Mouse (Mus musculus) midbrain, embryonic 14.5 days (tissue): ENCODE measurements around the gene Nub1. TPM values are rescaled to one million over a fixed set of nuclear protein-coding genes. Genes with fewer than 3 reads are reported as not detected.

ENCODE experiments used
- ATAC-seq: fragments of 200-750 bp; cut with Nextera tagmentation; 2 replicates; pipeline ENCODE4 v1.8.0; 2017; ENCODE audit warnings: moderate number of reproducible peaks, moderate library complexity; ENCODE audit not compliant: low FRiP score, low TSS enrichment
- DNase-seq: peaks from one replicate; pipeline ENCODE4 v3.0.0-alpha.2; 2015
- H3K27ac ChIP-seq: fragments of 300-500 bp; sonication (generic); replicated peaks from 2 replicates; pipeline ENCODE4 v1.5.1; 2014; ENCODE audit warnings: mild to moderate bottlenecking, low read depth, low read length, moderate library complexity
- H3K27me3 ChIP-seq: fragments of 300-500 bp; sonication (generic); 2 replicates; pipeline ENCODE4 v1.6.1; 2014; ENCODE audit warnings: low read length, control low read depth, mixed read lengths; ENCODE audit not compliant: control insufficient read depth, insufficient read depth
- H3K36me3 ChIP-seq: fragments of 300-500 bp; sonication (generic); 2 replicates; pipeline ENCODE4 v1.6.1; 2014; ENCODE audit warnings: low read length, control low read depth; ENCODE audit not compliant: control insufficient read depth, insufficient read depth
- H3K4me1 ChIP-seq: fragments of 300-500 bp; sonication (generic); 2 replicates; pipeline ENCODE4 v1.6.1; 2014; ENCODE audit warnings: mild to moderate bottlenecking, antibody characterized with exemption, low read length, control low read depth; ENCODE audit not compliant: control insufficient read depth, insufficient read depth
- H3K4me2 ChIP-seq: fragments of 300-500 bp; sonication (generic); 2 replicates; pipeline ENCODE4 v1.6.1; 2014; ENCODE audit warnings: mild to moderate bottlenecking, low read length, moderate library complexity
- H3K4me3 ChIP-seq: fragments of 300-500 bp; sonication (generic); replicated peaks from 2 replicates; pipeline ENCODE4 v1.5.1; 2014; ENCODE audit warnings: low read depth, low read length
- H3K9ac ChIP-seq: fragments of 300-500 bp; sonication (generic); replicated peaks from 2 replicates; pipeline ENCODE4 v1.6.1; 2014; ENCODE audit warnings: mild to moderate bottlenecking, low read length, moderate library complexity
- H3K9me3 ChIP-seq: fragments of 300-500 bp; sonication (generic); 2 replicates; pipeline ENCODE4 v1.6.1; 2016; ENCODE audit warnings: low read length, control low read depth, mixed read lengths; ENCODE audit not compliant: control insufficient read depth
- WGBS: fragments of 180-500 bp; shearing (Covaris S2); extraction: QIAGEN DNeasy Blood & Tissue Kit; methylation state at CpG from one replicate; pipeline ENCODE4 v1.1.7; 2014; 5-methylcytosine and 5-hydroxymethylcytosine counted together
- polyA plus RNA-seq: library from polyadenylated mRNA; unstranded; fragments of >200 nt; fragmentation: Nextera tagmentation; extraction: Ambion mirVana; gene quantifications from 2 replicates; pipeline ENCODE4 v1.2.1, GENCODE M21; 2014

Nub1 gene
- polyA plus RNA-seq, 1 experiment from 2014 or later: 54.1 TPM

DNA sequence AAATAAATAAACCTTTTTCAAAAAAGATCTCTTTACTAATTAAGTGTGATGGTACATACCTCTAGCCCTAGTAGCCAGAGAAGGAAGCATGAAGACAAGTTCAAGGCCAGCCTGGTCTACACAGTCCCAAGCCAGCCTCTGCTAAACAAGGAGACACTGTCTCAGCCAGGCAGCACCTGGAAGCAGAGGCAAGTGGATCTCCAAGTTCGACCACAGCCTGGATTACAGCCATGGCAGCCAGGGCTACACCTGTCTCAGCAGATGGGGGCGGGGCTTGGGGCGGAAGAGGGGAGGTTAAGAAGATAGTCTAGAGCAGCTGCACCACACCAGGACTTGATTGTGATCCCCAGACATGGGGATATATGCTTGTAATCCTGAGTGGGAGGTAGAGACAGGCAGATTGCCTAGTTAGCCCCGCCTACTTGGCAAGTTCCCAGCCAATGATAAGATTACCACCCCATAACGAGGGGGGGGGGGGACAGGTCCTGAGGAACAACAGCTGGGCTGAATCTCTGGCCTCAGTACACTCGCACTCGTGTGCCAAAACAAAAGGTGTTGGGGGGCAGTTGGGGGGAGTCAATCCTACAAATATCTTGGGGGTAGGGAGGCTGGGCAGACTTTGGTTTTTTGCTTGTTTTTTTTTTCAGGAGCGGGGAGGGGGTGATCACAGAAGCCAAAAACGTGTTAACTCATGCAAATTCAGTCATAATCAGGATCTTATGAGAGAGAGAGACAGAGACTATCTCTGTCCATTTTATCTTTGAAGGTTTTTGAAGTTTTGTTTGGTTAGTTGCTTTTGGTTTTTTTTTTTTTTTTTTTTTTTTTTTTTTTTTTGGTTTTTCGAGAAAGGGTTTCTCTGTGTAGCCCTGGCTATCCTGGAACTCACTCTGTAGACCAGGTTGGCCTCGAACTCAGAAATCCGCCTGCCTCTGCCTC lies 41.8 kb downstream of the Nub1 start:
- H3K9me3 ChIP-seq: no peaks in the 10 kb centered on the region
- peak; percentile 38 for DNase-seq
- H3K36me3 ChIP-seq: no peaks in the 10 kb centered on the region
- H3K27me3 ChIP-seq: peaks cover 31% of the 10 kb centered on the region
- 70% methylated on average over 12 of the region's 12 CpGs for WGBS
- H3K27ac ChIP-seq: no peak overlapping the region
- H3K4me3 ChIP-seq: no peak overlapping the region
- no peak overlapping the region for H3K9ac ChIP-seq
- H3K4me1 ChIP-seq: peaks cover 12% of the 10 kb centered on the region
- ATAC-seq: no peak
- no peak overlapping the region for H3K4me2 ChIP-seq

DNA sequence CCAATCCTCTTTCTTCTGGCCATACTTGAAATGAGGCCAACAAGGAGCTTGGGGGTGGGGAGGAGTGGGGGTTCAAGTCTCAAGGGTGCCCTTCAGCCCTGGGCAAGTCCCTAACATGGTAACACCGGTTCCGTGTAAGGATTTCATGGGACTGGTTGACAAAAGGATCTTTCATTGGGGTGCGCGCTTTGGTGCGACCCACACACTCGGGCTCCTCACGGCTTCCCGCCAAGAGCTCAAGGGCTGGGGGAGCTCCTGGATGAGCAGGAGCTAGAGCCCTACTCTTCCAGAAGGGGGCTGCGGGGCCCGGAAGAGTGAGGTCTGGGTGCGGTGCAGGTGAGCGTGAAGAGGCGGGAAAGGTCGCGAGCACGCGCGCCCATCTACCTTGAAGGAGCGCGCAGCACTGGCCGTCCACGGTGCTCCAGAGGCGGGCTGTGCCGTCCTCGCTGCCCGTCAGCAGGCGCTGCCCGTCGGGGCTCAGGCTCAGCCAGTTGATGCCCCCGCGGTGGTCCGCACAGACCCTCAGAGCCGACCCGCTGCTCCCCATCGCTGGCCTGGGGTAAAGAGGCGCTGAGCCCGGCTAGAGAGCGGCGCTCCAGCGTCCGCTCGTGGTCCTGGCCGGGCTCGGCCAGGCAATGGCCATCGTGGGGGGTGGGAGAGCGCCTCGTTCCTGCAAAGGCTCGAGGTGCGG lies 44.6 kb downstream of the Nub1 start:
- H3K4me1 ChIP-seq: peaks cover 14% of the 10 kb centered on the region
- no peak overlapping the region for H3K27ac ChIP-seq
- peak overlapping the region; percentile 56 for H3K4me2 ChIP-seq
- H3K9ac ChIP-seq: peak overlapping the region; percentile 42; the same call in 1 of the 2 replicates
- 1% methylated on average over 49 of the region's 49 CpGs for WGBS
- peak overlapping the region; percentile 35 for H3K4me3 ChIP-seq
- no peaks in the 10 kb centered on the region for H3K36me3 ChIP-seq
- ATAC-seq: peak; percentile 27; the same call in 1 of the 2 replicates
- H3K9me3 ChIP-seq: no peaks in the 10 kb centered on the region
- peaks cover 33% of the 10 kb centered on the region for H3K27me3 ChIP-seq
- peak; percentile 21 for DNase-seq

DNA sequence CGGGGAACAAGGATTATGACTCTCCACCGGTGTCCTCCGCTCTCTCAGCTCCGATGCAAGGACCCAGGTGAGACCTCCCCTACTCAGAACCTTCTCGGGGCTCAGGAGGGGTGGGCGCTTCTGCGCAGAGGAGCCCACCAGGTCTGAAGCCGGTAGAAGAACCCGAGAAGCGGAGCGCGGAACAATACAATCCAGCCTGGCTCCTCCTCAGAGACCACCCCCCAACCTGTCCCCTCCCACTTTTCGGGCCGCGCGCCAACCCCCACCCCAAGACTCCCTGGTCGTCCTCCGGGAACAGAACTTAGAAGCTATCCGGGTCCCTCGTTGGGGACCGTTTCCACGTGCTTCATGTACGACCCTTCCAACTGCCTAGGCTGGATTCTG lies 45.1 kb downstream of the Nub1 start, which contains the start of gene Wdr86:
Gene Wdr86, minus strand, starts transcription at position 240 of the 384 bp plus-strand sequence.
- Histone ChIP-seq H3K27ac (no peak within 1 kb of the TSS), H3K36me3 (no peaks in the 10 kb centered on the region), H3K9ac (peak within 1 kb of the TSS; percentile 42; the same call in 1 of the 2 replicates), H3K4me3 (peak within 1 kb of the TSS; percentile 35), H3K4me1 (peaks cover 14% of the 10 kb centered on the region), H3K4me2 (peak within 1 kb of the TSS; percentile 56), H3K27me3 (peaks cover 33% of the 10 kb centered on the region), H3K9me3 (no peaks in the 10 kb centered on the region)
- under 1% methylated on average over 23 of the region's 23 CpGs for WGBS
- ATAC-seq (0 out of 2 replicates have a peak, but pooled peaks have one; percentile 27), DNase-seq (peak; percentile 33)

DNA sequence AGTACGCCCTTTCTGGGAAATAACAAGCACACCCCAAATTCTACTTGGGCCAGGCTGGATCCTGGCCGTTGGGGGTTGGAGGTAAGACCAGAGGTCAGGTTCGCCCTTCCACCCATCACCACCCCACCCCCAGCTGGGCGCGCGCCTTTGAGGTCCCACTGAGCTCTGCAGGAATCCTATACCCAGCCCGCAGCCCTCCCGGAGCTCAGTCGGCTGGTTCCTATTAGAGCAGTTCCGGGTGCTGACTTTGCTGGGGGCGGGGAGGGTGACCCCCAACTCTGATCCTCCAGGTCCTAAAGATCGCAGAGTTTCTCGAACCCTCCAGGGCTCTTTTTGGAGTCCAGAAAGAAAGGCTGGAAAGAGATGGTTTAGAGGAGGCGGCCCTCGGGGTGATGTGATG lies 45.7 kb downstream of the Nub1 start:
- Histone ChIP-seq H3K27ac (no peak overlapping the region), H3K9me3 (no peaks in the 10 kb centered on the region), H3K4me2 (peak overlapping the region; percentile 56), H3K4me3 (peak overlapping the region; percentile 35), H3K36me3 (no peaks in the 10 kb centered on the region), H3K9ac (peak overlapping the region; percentile 42; the same call in 1 of the 2 replicates), H3K4me1 (peaks cover 14% of the 10 kb centered on the region), H3K27me3 (peaks cover 33% of the 10 kb centered on the region)
- 3% methylated on average over 15 of the region's 15 CpGs for WGBS
- ATAC-seq (no peak), DNase-seq (no peak)

DNA sequence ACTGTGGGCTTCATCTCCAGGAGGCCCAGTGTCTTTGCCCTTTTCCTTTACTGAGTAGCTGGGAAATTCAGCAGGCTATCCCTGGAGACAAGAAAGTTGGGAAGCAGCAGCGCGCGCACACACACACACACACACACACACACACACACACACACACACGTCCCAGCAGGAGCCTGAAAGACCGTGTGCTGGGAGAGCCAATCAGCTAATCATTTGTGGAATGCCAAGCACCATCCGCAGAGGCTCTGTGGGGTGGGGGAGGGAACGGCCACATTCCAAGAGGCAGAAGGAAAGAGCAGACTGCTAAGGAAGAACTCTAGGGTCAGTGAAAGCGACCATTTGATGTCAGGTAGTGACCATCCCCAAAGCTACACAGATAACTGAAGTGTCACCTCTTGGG lies 47.8 kb downstream of the Nub1 start:
- Histone ChIP-seq H3K4me3 (no peak overlapping the region), H3K4me2 (no peak overlapping the region), H3K27ac (no peak overlapping the region), H3K27me3 (peaks cover 33% of the 10 kb centered on the region), H3K9ac (no peak overlapping the region), H3K9me3 (no peaks in the 10 kb centered on the region), H3K4me1 (peaks cover 14% of the 10 kb centered on the region), H3K36me3 (no peaks in the 10 kb centered on the region)
- WGBS: 4% methylated on average over 8 of the region's 8 CpGs
- ATAC-seq (no peak), DNase-seq (peak; percentile 50)

DNA sequence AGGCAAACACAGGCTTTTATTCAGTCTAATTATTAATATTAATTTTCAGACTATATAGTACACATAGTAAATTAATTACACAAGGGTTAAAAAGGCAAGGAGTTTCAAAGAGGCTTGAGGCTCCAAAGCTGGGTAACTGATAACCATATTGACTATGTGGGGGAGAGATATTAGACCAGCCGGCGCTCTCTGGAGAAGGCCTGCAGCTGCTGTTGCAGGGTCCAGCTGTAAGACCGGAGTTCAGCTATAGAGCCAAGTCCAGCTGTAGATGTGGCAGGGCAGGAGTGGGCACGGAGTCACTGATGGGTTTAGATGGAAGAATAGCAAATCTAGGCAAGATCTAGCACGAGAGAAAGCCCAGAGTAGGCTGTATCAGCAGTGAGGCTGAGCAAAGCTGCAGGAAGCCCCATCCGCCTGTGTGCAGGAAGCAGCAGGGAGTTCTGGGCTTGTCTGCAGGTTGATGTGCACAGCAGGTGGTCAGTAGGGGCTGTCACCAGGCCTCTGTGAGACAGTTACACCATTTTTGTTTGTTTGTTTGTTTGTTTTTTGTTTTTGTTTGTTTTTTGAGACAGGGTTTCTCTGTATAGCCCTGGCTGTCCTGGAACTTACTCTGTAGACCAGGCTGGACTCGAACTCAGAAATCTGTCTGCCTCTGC lies 48.6 kb downstream of the Nub1 start:
- no peak overlapping the region for H3K9ac ChIP-seq
- H3K4me2 ChIP-seq: no peak overlapping the region
- H3K27ac ChIP-seq: no peak overlapping the region
- no peaks in the 10 kb centered on the region for H3K9me3 ChIP-seq
- 73% methylated on average over 7 of the region's 7 CpGs for WGBS
- peaks cover 33% of the 10 kb centered on the region for H3K27me3 ChIP-seq
- ATAC-seq: no peak
- no peaks in the 10 kb centered on the region for H3K36me3 ChIP-seq
- peaks cover 14% of the 10 kb centered on the region for H3K4me1 ChIP-seq
- DNase-seq: no peak
- no peak overlapping the region for H3K4me3 ChIP-seq

DNA sequence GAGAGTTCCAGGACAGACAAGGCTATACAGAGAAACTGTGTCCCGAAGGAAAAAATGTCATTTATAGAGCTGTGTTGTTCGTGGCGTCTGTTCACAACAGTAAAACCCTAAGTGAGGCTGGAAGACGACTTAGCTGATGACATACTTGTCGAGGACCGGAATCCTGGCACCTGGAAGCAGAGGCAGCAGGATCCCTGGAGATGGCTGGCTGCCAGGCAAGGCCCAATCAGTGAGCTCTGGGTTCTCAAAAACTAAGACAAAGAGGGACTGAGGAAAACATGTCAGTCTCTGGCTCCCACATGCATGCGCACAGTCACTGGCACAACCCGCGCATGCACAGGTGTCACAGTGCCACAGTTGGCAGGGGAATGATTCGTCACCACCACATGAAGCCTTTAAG lies 52.3 kb downstream of the Nub1 start:
- no peak for DNase-seq
- H3K9me3 ChIP-seq: no peaks in the 10 kb centered on the region
- H3K36me3 ChIP-seq: no peaks in the 10 kb centered on the region
- no peaks in the 10 kb centered on the region for H3K27me3 ChIP-seq
- ATAC-seq: no peak
- H3K27ac ChIP-seq: no peak overlapping the region
- H3K9ac ChIP-seq: no peak overlapping the region
- H3K4me2 ChIP-seq: no peak overlapping the region
- 92% methylated on average over 10 of the region's 10 CpGs for WGBS
- H3K4me1 ChIP-seq: peaks cover 5% of the 10 kb centered on the region; the same call in 1 of the 2 replicates
- no peak overlapping the region for H3K4me3 ChIP-seq

DNA sequence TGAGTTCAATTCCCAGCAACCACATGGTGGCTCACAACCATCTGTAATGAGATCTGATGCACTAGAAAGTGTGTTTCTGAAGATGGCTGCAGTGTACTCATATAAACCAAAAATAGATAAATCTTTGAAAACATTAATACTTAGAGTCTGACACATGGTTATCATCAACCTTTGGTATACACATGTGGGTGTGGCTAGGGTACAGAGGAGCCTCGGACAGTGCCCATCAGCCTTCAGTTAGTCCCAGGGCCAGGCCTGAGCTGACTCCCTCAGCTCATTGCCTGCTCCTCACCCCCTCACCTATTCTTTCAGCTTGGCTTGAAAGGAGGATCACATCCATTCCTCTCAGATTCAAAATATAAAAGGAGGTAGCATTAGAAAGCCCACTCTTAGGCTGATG lies 53.2 kb downstream of the Nub1 start:
- 89% methylated on average over 1 of the region's 1 CpGs for WGBS
- ATAC-seq (no peak), DNase-seq (no peak)
- H3K9me3 ChIP-seq: no peaks in the 10 kb centered on the region
- H3K27ac ChIP-seq: no peak overlapping the region
- no peak overlapping the region for H3K9ac ChIP-seq
- H3K36me3 ChIP-seq: no peaks in the 10 kb centered on the region
- H3K4me3 ChIP-seq: no peak overlapping the region
- H3K27me3 ChIP-seq: no peaks in the 10 kb centered on the region
- no peaks in the 10 kb centered on the region for H3K4me1 ChIP-seq
- H3K4me2 ChIP-seq: no peak overlapping the region
